Mouse (Mus musculus) lung, adult 2 months (tissue): ENCODE data around the gene Scaf11.

Experiments
- CTCF ChIP-seq: fragments of 200-500 bp; IDR thresholded peaks from 2 replicates; pipeline ENCODE4 v1.5.1; 2011; ENCODE audit warnings: mild to moderate bottlenecking, low read length, control low read depth; ENCODE audit not compliant: insufficient read depth
- POLR2A ChIP-seq: fragments of 200-500 bp; IDR thresholded peaks from 2 replicates; pipeline ENCODE4 v1.6.1; 2011; ENCODE audit warnings: low read depth, mild to moderate bottlenecking, control low read depth, low read length, borderline replicate concordance; ENCODE audit errors: extremely low read depth

GRCm38 (mm10) chr15:96466362-96466903, 5.8 kb upstream of the Scaf11 start:
- no peak for TF ChIP-seq CTCF
- no peak for TF ChIP-seq POLR2A
